16 mouse cellular contexts compared by ENCODE assay signal in genomic region chr7:79139891-79140591, GRCm38 (mm10). TPM values are rescaled to one million over a fixed set of nuclear protein-coding genes. Genes with fewer than 3 reads are reported as not detected.
A peak's percentile ranks its signal among the peaks of the same experiment; 100 is the strongest.
DNase-seq lines count a peak whose midpoint lies in the region; ATAC-seq and TF ChIP-seq lines count a peak whose summit lies in the region.
"Had no signal": no experiment of that assay in that cellular context is flagged by ENCODE, and none has a peak within 500 bp of the region (broad histone marks: within the 10 kb centered on the region; RNA-seq: fewer than 3 reads in every experiment).

No protein-coding gene starts in this region.

- peak overlapping the region; percentile 28 for H3K27ac ChIP-seq in gastrocnemius, adult 2 months
- no peak overlapping the region for H3K27ac ChIP-seq in stomach, postnatal 0 days (replicated peaks)
- H3K27ac ChIP-seq: embryonic facial prominence, embryonic 12.5 days; heart, adult 2 months; hindbrain, embryonic 14.5 days; layer of hippocampus, adult 2 months; left cerebral cortex, adult 2 months; liver, embryonic 15.5 days; midbrain, embryonic 15.5 days had no signal

- 58% methylated on average over 4 of the region's 4 CpGs for WGBS in stomach, postnatal 0 days

- no peak for ATAC-seq in stomach, postnatal 0 days (ENCODE audit: low FRiP score, low TSS enrichment)
- ATAC-seq: CD4-positive, CD25-positive, alpha-beta regulatory T cell, adult 4 months had no signal

- peaks cover 9% of the 10 kb centered on the region; the same call in 1 of the 2 replicates for H3K27me3 ChIP-seq in E14TG2a.4 (ENCODE audit: insufficient read depth, low read length)
- H3K27me3 ChIP-seq in stomach, postnatal 0 days (ENCODE audit: control insufficient read depth, insufficient read depth, low read length) = no peaks in the 10 kb centered on the region
- H3K27me3 ChIP-seq: embryonic facial prominence, embryonic 12.5 days; liver, embryonic 15.5 days; midbrain, embryonic 15.5 days had no signal

- no peak for TF ChIP-seq CTCF in gastrocnemius, adult 2 months (IDR thresholded peaks at IDR 0.05)
- TF ChIP-seq CTCF in E14TG2a.4 (conservative IDR thresholded peaks at IDR 0.05; ENCODE audit: low read length) = no peak
- no peak for TF ChIP-seq CTCF in stomach, postnatal 0 days (IDR thresholded peaks at IDR 0.05; ENCODE audit: low read depth)

- no peak overlapping the region; the same call in 1 of the 2 replicates for H3K9ac ChIP-seq in stomach, postnatal 0 days (ENCODE audit: low read length)
- H3K9ac ChIP-seq: embryonic facial prominence, embryonic 12.5 days; hindbrain, embryonic 14.5 days; liver, embryonic 15.5 days; midbrain, embryonic 15.5 days had no signal

- H3K4me2 ChIP-seq in stomach, postnatal 0 days (replicated peaks; ENCODE audit: low read depth) = no peak overlapping the region
- H3K4me2 ChIP-seq: embryonic facial prominence, embryonic 12.5 days; hindbrain, embryonic 14.5 days; liver, embryonic 15.5 days; midbrain, embryonic 15.5 days had no signal

- peaks cover 89% of the 10 kb centered on the region for H3K36me3 ChIP-seq in E14TG2a.4 (ENCODE audit: insufficient read depth, low read length)
- peaks cover 17% of the 10 kb centered on the region for H3K36me3 ChIP-seq in stomach, postnatal 0 days (ENCODE audit: control insufficient read depth, insufficient read depth, low read length)
- H3K36me3 ChIP-seq: liver, embryonic 15.5 days; midbrain, embryonic 15.5 days had no signal

- no peak overlapping the region for H3K4me3 ChIP-seq in gastrocnemius, adult 2 months
- peak overlapping the region; percentile 21 for H3K4me3 ChIP-seq in E14TG2a.4 (replicated peaks; ENCODE audit: low read length)
- H3K4me3 ChIP-seq in stomach, postnatal 0 days (ENCODE audit: low read depth, low read length) = no peak overlapping the region
- H3K4me3 ChIP-seq: embryonic facial prominence, embryonic 12.5 days; heart, adult 2 months; layer of hippocampus, adult 2 months; left cerebral cortex, adult 2 months; liver, embryonic 15.5 days; megakaryocyte, embryonic 14.5 days; midbrain, embryonic 15.5 days had no signal

- peaks cover 79% of the 10 kb centered on the region for H3K4me1 ChIP-seq in E14TG2a.4 (replicated peaks; ENCODE audit: low read depth, low read length)
- H3K4me1 ChIP-seq in stomach, postnatal 0 days (replicated peaks; ENCODE audit: control insufficient read depth, insufficient read depth) = no peaks in the 10 kb centered on the region
- H3K4me1 ChIP-seq: embryonic facial prominence, embryonic 12.5 days; liver, embryonic 15.5 days; midbrain, embryonic 15.5 days had no signal

- no peaks in the 10 kb centered on the region for H3K9me3 ChIP-seq in E14TG2a.4 (ENCODE audit: low read length)
- no peaks in the 10 kb centered on the region for H3K9me3 ChIP-seq in stomach, postnatal 0 days (ENCODE audit: control insufficient read depth, low read length)
- H3K9me3 ChIP-seq: embryonic facial prominence, embryonic 12.5 days; liver, embryonic 15.5 days; midbrain, embryonic 15.5 days had no signal

- DNase-seq in gastrocnemius, adult 2 months = no peak
- DNase-seq in gastrocnemius, postnatal 36 days = no peak
- peak; percentile 72 for DNase-seq in R1 (ENCODE audit: low read depth, low spot score)
- DNase-seq in stomach, postnatal 0 days (ENCODE audit: low spot score) = peak; percentile 33
- no peak for DNase-seq in left cerebral cortex, postnatal 14 days (ENCODE audit: low spot score in 2 of 2)
- DNase-seq in cerebellum, postnatal 10 days = no peak

- intact Hi-C loops in gastrocnemius, adult 2 months (cut with DNase I) = loop anchor here (5.0 to 10.0 kb wide), 2 partner anchors 207 to 325 kb away; partner anchors contain the start of gene Polg
- intact Hi-C loops in gastrocnemius, postnatal 36 days (cut with DNase I) = loop anchor here (2.0 to 10.0 kb wide), 2 partner anchors 89 to 325 kb away; partner anchors contain the start of gene Polg
- intact Hi-C loops in left cerebral cortex, postnatal 14 days (cut with DNase I) = loop anchor here (2.0 to 5.0 kb wide), 2 partner anchors 89 to 207 kb away; no protein-coding TSS in a partner anchor

- no peak for TF ChIP-seq EP300 in stomach, postnatal 0 days (optimal IDR thresholded peaks at IDR 0.05)

RNA-seq across cellular contexts. Expression of gene Mfge8, which starts 8.8 kb away (rescaled TPM):
- total RNA-seq in gastrocnemius, adult 2 months (2021) = 10 to 100 TPM; 39.1 to 53.6 TPM
- total RNA-seq in gastrocnemius, postnatal 36 days (2021) = 10 to 100 TPM; 40.0 to 45.1 TPM
- polyA plus RNA-seq in stomach, postnatal 0 days (2015; fragmentation: Nextera tagmentation; extraction: Ambion mirVana) = 178 TPM in 2 replicates
- 100 to 1,000 TPM; 144 to 165 TPM for total RNA-seq in left cerebral cortex, postnatal 14 days (2021)

RNA-seq across cellular contexts. Expression of gene Hapln3, which starts 9.2 kb away (rescaled TPM):
- under 1 TPM; 0.28 to 0.70 TPM for total RNA-seq in gastrocnemius, adult 2 months (2021)
- total RNA-seq in gastrocnemius, postnatal 36 days (2021) = under 1 TPM; 0.22 to 0.36 TPM
- polyA plus RNA-seq in stomach, postnatal 0 days (2015; fragmentation: Nextera tagmentation; extraction: Ambion mirVana) = 0.62 and 0.67 TPM in 2 replicates
- 1 to 10 TPM; 3.2 to 5.3 TPM for total RNA-seq in left cerebral cortex, postnatal 14 days (2021)
- polyA plus RNA-seq: CD4-positive, CD25-positive, alpha-beta regulatory T cell, adult 4 months had no signal

Comparison
In these comparisons a context has a peak if more than half of its experiments do, and no peak if none do; other contexts are left out.
1. DNase-seq: peak in R1 (single experiment) and stomach, postnatal 0 days (single experiment); none in gastrocnemius, adult 2 months (single experiment), gastrocnemius, postnatal 36 days (0 of 2), left cerebral cortex, postnatal 14 days (0 of 2) and cerebellum, postnatal 10 days (0 of 2).